Mouse (Mus musculus): ENCODE measurements around the gene Hectd4.
"Not testable (repeated sequence)": the region's sequence is repeated elsewhere in the genome, so short reads cannot be mapped to it uniquely, and the experiment has no call there.

Gene Hectd4

DNA sequence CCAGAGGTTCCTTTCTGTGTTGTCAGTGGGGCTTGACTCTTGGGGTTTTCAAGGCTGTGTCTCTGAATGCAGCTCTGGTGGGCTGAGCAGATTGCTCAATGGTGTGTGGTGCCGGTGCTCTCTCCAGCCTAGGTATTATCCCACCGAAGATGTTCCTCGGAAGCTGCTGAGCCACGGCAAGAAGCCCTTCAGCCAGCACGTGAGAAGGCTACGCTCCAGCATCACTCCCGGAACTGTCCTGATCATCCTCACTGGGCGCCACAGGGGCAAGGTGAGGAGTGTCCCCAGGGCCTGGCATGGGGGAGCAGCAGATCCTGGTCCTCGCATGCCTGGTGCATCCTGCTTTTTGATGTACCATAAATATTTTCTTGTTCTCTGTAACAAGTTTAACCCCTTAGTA, 13.5 kb upstream of the Hectd4 start:
- DNase-seq (ENCODE audit: low spot score): no peak

DNA sequence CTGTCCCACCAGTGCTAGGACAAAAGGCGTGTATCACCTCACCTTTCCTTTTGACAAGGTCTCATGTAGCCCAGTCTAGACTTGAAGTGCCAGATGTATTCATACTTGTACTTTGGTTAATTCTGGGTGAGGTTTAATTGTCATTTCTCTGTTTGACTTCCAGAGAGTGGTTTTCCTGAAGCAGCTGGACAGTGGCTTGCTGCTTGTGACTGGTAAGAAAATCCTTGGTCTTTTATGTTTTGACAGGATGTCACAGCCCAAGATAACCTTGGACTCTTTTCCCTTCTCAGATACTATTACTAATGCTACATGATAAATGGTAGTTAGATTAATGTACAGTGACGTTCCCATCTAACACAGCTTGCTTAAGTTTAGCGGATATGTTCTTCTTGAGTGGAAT, 13.0 kb upstream of the Hectd4 start:
- no peak for DNase-seq (ENCODE audit: low spot score)

DNA sequence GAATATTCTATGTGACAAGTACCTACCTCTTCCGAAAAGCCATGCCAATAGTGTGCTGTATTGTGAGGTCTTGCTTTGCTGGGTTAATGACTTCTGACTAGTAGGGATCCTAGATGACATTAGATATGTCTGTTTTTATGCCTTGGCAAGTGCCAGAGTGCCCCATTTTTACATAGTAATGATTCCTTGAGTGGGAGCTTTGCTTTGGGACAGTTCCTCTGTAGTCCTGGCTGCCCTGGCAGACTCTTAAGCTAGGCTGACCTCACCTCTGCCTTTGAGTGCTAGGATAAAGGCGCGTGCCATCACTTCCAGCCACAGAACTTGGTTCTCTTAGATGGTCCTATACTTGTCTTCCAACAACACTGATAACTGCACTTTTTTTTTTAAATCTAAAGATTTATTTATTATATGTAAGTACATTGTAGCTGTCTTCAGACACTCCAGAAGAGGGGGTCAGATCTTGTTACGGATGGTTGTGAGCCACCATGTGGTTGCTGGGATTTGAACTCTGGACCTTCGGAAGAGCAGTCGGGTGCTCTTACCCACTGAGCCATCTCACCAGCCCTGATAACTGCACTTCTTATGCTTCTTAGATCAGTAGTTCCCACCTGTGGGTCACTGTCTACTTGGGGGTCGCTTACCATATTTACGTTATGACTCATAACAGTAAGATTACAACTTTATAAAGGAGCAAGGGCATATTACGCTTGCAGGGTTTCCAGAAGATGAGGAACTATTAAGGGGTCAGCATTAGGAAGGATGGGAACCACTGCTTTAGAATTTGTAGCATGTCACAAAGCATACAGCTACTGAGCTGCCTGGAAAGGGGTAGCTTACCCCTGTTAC, 10.0 kb upstream of the Hectd4 start:
- no peak for DNase-seq (ENCODE audit: low spot score)

DNA sequence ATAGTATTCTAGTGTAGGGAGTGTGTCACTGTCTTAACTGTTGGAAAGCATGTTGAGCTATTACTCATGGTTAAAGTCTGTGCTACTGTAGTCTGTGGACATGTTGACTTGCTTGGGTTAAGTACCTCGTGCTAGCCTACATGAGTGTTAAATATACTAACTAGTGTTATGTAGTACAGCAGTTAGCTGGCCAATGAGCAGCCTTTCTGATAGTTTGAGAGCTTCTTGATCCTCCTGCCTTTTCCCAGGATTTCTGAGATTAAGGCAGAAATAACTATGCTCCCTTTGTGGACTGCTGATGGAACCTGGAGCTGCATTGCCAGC, 9.5 kb upstream of the Hectd4 start:
- no peak for DNase-seq (ENCODE audit: low spot score)

DNA sequence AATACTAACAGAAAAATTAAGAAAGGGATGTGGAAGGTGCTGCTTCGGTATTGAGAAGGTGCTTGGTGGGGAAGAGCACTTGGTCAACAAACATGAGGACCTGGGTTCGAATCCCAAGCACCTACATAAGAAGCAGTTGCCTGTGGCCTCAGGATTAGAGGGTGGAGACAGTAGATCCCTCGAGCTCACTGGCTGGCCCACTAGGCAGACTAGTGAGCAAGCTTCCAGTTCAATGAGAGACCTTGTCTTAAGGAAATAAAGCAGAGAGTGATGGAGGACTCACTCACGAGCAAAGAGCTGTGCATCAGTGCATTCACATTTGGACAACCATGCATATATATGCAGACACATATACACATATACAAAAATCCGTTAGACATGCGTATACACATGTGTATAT, 7.9 kb upstream of the Hectd4 start:
- DNase-seq (ENCODE audit: low spot score): no peak

DNA sequence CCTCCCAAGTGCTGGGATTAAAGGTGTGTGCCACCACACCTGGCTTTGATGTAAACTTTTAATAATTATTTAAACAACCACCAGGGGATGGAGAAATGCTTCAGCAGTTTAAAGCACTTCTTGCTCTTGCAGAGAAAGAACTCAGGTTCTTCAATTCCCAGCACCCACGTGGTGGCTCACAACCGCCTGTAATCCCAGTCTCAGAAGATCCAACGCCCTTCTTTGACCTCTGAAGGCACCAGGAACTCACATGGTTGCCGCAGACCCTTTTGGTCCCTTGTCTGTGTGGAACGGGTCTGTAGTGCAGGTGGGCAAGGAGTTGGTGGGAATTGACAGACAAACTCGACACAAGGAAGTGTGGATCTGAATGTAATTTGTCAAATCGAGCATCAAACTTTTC, 5.3 kb upstream of the Hectd4 start:
- DNase-seq (ENCODE audit: low spot score): no peak

DNA sequence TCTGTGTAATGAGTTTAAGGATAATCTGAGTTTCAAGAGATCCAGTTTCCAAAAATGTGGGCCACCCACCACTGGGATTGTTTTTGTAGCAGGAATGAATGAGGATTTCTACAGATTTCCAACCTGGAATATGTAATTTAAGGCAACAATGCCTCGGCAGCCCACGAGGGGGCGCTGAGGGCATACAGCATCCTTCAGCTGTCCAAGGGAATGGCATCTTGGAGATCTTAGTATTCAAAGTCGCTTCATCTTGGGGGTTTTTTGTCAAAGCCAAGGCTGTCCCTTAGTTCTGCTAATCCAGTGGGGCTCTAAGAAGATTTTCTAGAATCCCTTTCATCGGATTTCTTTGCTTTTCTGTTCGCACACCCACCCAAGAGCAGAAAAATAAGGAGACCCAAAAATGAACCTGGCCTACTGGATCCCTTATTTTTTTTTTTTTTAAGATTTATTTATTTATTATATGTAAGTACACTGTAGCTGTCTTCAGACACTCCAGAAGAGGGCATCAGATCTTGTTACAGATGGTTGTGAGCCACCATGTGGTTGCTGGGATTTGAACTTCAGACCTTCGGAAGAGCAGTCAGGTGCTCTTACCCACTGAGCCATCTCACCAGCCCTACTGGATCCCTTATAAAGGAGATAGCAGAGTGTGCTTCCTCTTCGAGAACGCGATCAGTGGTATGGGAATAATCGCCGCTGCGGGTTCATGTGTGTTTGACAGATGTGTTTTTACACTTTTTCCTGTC, 4.5 kb upstream of the Hectd4 start:
- DNase-seq (ENCODE audit: low spot score): peak; percentile 57

DNA sequence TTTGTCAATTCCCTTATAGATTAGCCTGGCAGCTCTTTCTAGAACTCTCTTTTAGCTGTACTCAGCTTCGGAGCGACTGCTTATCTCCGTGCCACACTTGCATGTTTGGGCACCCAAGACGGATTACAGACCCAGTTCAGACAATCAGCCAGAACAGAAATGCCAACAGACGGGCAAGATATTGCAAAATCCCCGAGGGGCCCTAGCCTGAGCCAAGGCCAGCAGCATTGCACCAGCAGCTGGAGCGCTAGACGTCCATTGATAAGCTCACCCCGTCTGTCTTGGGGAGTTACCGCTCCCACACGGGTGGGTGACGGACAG, 3.9 kb upstream of the Hectd4 start:
- DNase-seq (ENCODE audit: low spot score): no peak

DNA sequence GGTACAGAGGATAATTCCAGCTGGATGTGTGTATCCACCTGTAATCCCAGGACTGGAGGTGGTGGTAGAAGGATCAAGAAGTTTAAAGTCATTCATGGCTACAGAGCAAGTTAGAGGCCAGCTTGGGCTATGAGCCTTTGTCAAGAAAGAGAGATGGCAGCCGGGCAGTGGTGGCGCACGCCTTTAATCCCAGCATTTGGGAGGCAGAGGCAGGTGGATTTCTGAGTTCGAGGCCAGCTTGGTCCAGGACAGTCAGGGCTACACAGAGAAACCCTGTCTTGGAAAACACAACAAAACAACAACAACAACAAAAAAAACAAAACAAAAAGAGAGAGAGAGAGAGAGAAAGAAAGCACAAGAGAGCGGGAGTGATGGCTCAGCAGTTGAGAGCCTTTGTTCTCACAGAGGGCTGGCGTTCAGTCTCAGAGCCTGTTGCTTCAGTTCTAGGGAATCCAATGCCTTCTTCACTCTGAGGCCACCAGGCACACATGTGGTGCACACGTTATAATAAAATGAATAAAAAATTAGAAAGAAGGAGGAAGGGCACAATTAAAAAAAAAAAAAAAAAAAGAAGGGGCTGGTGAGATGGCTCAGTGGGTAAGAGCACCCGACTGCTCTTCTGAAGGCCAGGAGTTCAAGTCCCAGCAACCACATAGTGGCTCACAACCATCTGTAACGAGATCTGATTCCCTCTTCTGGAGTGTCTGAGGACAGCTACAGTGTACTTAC, 3.3 kb upstream of the Hectd4 start:
- DNase-seq (ENCODE audit: low spot score): not testable (repeated sequence)

DNA sequence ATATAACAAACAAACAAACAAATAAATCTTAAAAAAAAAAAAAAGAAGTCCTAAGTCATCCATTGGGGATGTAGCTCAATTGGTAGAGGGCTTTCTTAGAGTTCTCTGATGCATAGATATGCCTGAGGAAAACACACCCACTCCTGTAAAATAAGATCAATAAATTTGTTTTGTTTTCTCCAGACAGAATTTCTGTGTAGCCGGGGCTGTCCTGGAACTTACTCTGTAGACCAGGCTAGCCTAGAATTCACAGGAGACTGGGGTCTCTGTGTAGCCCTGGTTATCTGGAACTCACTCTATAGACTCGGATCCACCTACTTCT, 2.7 kb upstream of the Hectd4 start:
- DNase-seq (ENCODE audit: low spot score): no peak

DNA sequence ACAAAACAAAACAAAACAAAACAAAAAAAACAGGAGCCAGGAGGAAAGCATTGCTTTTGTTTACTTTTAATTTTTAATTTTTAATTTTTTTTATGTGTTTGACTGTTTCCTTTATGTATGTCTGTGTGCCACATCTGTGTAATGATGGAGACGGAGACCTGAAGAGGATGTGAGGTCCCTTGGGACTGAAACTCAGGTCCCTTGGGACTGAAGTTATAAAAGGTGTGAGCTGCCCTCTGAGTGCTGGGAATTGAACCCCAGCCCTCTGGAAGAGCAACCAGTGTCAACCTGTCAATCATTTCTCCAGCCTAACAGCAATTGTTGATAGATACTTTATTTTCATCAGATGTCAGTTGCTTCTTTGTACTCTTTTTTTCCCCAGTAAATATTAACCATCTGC, 829 bp upstream of the Hectd4 start:
- DNase-seq (ENCODE audit: low spot score): no peak

DNA sequence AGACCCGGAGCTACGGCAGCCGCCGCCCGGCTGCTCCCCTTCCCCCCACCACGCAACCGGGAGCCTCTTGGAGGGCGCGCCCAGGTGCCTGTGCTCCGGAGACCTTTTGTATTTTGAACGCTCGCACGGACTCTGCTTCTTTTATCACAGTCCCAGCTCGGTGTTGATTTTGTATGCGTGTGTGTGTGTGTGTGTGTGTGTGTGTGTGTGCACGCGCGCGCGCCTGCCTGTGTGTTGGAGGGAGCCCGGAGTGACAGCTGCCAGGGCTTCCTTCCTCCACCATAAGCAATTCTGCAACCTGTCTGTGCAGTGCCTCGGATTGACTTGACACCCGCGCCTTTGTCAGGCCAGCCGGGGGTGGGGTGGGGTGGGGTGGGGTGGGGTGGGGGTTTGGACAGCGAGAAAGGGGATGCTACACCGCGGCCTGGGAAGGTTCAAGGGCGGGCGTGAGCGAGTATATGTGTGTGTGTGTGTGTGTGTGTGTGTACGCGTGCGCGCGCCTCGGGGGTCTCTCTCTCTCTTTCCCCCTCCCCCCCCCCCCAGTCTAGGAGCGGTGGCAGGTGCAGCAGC, 798 bp downstream of the Hectd4 start:
- no peak for DNase-seq (ENCODE audit: low spot score)

DNA sequence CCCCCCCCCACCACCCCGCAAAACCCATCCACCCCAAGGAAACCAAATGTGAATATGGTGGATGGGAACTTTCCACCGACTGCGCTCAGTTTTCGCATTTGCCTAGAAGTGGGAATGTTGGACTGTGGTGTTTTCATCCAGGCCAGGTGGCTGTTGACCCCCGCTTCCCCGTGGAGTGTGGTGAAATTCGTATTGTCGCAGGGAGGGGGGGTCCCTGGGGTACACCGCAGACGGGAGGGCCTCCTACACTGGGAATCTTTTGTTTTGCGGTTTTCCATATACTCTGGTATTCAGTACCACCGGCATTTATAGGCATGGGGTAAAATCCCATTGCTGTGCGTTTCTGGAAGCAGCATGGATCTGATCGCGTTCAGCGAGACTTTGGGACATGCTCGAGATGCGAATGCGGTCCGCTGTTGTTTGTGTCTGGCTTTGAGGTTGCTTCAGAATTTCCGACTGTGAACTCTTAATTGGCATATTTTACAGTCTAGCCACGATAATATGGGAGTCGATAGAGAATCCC, 1.4 kb downstream of the Hectd4 start:
- no peak for DNase-seq (ENCODE audit: low spot score)

DNA sequence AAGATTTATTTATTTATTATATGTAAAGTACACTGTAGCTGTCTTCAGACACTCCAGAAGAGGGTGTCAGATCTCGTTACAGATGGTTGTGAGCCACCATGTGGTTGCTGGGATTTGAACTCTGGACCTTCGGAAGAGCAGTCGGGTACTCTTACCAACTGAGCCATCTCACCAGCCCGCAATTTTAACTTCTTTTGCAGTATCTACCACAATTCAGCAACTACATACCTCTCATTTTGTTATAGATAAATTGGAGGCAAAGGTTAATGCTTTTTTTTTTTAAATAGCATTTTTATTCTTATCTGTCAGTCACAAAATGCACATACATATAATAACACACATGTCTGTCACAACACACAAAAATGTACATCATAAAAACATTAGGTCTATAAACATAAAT, 4.0 kb downstream of the Hectd4 start:
- not testable (repeated sequence) for DNase-seq (ENCODE audit: low spot score)

DNA sequence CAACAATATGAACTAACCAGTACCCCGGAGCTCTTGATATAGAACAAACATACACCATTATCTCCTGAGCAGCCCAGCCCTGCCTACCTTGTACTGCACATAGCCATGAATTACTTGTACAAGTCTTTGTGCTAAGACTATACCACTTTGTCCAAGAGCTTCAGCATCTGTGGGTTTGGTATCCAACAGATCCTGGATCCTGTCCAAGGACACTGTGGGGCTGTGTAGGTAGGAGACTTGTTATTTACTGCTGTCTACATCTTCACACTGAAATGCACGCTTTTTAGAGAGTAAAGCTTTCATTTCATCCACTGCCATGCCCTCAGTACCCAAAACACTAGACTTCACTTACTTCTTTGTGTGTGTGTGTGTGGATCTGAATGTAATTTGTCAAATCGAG, 4.8 kb downstream of the Hectd4 start:
- no peak for DNase-seq (ENCODE audit: low spot score)

DNA sequence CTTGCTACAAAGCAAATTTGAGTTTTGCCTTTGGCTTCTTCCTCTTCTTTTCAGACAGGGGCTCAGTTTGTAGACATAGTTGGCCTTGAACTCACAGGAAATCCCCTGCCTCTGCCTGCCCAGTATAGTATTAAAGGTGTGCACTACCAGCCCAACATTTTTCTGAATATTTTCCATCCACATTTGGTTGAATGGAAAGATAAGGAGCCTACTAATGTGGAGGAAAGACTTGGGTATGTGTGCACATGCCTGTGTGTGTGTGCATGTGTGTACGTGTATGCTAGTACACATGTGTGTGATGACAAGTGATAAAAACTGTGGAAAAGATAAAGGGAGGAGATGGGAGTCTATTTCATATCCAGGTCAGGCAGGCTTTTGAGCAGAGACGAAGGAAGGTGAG, 5.8 kb downstream of the Hectd4 start:
- DNase-seq (ENCODE audit: low spot score): no peak

DNA sequence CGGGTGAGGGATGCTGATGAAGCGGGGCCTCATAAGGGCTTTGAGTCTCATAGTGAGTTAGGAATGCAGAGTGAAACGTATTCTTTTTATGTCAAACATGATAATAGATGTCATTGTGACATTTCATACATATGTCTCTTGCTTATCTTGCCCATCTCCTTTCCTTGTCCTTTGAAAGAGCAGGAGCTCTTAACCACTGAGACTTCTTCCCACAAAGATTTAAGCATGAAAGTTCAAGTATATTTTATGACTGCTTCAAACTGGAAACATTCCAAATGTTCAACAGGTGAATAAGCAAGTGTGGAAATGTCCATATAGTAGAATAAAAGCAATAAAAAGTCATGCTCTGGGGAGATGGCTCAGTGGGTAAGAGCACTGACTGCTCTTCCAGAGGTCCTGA, 6.4 kb downstream of the Hectd4 start:
- DNase-seq (ENCODE audit: low spot score): no peak

DNA sequence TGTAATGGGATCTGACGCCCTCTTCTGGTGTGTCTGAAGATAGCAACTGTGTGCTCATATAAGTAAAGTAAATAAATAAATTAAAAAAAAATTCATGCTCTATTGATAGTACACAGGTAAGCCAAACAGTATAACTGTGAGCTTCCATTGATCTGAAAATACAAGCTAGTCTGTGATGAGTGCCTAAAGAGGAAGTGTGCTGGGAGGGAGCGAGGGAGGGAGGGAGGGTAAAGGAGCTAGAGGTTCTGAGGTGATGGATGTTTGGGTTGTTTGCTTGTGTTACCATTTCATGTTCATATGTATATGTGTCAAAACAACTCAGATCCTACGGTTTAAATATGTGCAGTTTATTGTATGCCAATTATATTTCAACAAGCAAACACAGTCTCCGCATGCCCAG, 6.8 kb downstream of the Hectd4 start:
- DNase-seq (ENCODE audit: low spot score): no peak

DNA sequence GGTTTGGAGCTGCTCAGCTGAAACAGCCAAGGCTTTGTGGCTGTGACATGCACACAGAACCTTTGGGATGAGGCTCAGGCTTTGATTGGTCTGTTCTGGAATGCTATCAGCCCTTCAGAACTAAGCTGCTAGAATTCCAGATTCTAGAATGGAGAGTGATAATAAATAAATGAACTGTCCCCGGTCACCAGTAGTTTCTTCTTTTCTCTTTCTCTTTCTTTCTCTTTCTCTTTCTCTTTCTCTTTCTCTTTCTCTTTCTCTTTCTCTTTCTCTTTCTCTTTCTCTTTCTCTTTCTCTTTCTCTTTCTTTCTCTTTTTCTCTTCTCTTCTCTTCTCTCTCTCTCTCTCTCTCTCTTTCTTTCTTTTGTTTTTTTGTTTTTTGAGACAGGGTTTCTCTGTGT, 7.3 kb downstream of the Hectd4 start:
- not testable (repeated sequence) for DNase-seq (ENCODE audit: low spot score)

DNA sequence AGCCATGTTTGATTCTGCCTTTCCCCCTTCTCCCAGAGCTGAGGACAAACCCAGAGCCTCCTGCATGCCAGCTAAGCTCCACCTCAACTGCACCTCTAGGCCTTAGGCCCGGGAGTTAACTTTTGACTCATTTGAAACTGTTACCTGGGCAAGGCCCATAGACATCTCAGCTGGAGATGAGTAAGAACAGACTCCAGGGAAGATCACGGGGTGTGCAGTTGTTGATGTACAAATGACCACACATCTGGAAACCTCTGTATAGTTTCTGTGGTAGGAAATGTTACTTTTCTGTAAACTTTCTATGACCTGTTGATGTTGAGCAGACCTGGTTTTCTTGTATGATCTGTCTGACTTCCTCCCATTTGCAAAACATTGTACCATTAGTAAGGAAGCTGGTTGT, 9.2 kb downstream of the Hectd4 start:
- no peak for DNase-seq (ENCODE audit: low spot score)

DNA sequence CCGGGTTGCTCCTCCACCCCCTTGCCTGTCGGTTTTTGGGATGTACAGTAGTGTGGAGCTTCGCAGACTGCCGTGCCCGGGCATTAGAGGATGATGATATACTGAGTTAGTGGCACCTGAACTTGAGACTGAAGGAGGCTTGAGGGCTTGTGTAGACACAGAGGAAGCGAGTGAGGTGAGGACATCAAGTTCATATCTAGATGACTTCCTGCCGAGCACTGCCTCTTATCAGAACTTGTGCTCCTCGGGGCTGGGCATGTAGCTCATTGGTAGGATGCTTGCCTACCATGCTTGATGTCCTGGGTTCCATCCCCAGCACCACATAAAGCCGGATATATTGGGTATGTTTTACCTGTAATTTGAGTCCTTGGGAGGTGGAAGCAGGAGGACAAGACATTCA, 10.8 kb downstream of the Hectd4 start:
- DNase-seq (ENCODE audit: low spot score): no peak

DNA sequence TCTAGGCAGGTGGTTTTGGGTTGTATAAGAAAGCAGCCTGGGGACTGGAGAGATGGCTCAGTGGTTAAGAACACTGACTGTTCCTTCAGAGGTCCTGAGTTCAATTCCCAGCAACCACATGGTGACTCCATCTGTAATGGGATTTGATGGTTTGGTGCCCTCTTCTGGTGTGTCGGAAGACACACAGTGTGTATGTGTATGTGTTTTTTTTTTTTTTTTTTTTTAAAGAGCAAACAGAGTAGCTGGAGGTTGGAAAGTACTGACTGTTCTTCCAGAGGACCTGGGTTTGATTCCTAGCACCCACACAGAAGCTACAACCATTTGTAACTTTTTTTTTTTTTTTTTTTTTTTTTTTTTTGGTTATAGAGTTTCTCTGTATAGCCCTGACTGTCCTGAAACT, 12.8 kb downstream of the Hectd4 start:
- no peak for DNase-seq (ENCODE audit: low spot score)

DNA sequence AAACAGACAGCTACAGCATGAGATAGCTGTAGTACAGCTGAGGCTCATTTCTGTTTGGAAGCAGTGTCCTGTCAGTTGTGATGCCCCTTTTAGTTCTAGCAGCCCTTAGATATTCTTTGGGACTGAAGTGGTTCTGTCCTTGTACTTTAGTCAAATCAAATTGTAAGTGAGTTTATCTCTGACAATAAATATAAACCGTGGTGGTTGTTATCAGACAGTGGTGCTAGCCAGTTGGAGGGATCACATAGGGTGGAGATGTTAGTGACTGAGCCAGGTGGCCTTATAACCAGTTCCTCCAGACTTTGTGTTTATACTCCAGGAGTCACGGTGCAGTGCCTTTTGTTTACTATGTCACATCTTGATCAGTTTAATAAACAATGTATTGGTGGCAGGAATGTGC, 13.7 kb downstream of the Hectd4 start:
- DNase-seq (ENCODE audit: low spot score): no peak

Measured in ovary, postnatal 14 days (tissue).